Mouse (Mus musculus) adrenal gland, postnatal 14 days (tissue): ENCODE results near the gene Pramel6. TPM values are rescaled to one million over a fixed set of nuclear protein-coding genes. Genes with fewer than 3 reads are reported as not detected.
"Not testable (repeated sequence)": the region's sequence is repeated elsewhere in the genome, so short reads cannot be mapped to it uniquely, and the experiment has no call there.

Experiments used
- DNase-seq: peaks from one replicate; pipeline ENCODE4 v3.0.0; 2021; ENCODE audit warnings: mixed read lengths
- long read RNA-seq, 2 experiments: library from polyadenylated mRNA; stranded (forward); transcript quantifications; one replicate each; pipeline ENCODE4 v2.0.0; 2021
- total RNA-seq: library from RNA; stranded (reverse); gene quantifications from 2 replicates; pipeline ENCODE4 v1.2.3, GENCODE M21; 2021

Gene Pramel6
- total RNA-seq, result not detected in 2 replicates
- long read RNA-seq, experiment 1, result 0 reads
- long read RNA-seq, experiment 2, result 0 reads

- no peak for DNase-seq
Measured at GRCm38 (mm10) chr2:87506265-87506664, at the start of gene Pramel6. Gene Pramel6 (plus strand): TSS chr2:87506565.

GRCm38 (mm10) chr2:87461769-87462168 lies 44.6 kb upstream of the Pramel6 start:
- no peak for DNase-seq

GRCm38 (mm10) chr2:87480207-87480606 lies 26.2 kb upstream of the Pramel6 start:
- DNase-seq, result no peak

- no peak for DNase-seq
Measured at GRCm38 (mm10) chr2:87481158-87481557, 25.2 kb upstream of the Pramel6 start.

- DNase-seq, result no peak
Measured at GRCm38 (mm10) chr2:87482276-87482675, 24.1 kb upstream of the Pramel6 start.

- not testable (repeated sequence) for DNase-seq
Measured at GRCm38 (mm10) chr2:87496993-87497392, 9.4 kb upstream of the Pramel6 start, which contains the start of gene Pramel7. Gene Pramel7 (minus strand): TSS chr2:87497093.

GRCm38 (mm10) chr2:87515046-87515445 lies 8.7 kb downstream of the Pramel6 start:
- no peak for DNase-seq

GRCm38 (mm10) chr2:87515457-87516060 lies 9.2 kb downstream of the Pramel6 start:
- no peak for DNase-seq

GRCm38 (mm10) chr2:87516581-87516980 lies 10.2 kb downstream of the Pramel6 start:
- no peak for DNase-seq

GRCm38 (mm10) chr2:87520651-87521050 lies 14.3 kb downstream of the Pramel6 start:
- no peak for DNase-seq

GRCm38 (mm10) chr2:87525899-87526616 lies 19.7 kb downstream of the Pramel6 start:
- DNase-seq, result not testable (repeated sequence)

GRCm38 (mm10) chr2:87531496-87531895 lies 25.1 kb downstream of the Pramel6 start, which contains the start of gene Olfr153:
Gene Olfr153 (plus strand): TSS chr2:87531796.
- no peak for DNase-seq

GRCm38 (mm10) chr2:87534826-87535225 lies 28.5 kb downstream of the Pramel6 start:
- DNase-seq, result no peak

- no peak for DNase-seq
Measured at GRCm38 (mm10) chr2:87545442-87545841, 39.1 kb downstream of the Pramel6 start, which contains the start of gene Olfr1128. Gene Olfr1128 (minus strand): TSS chr2:87545542.

Other genes starting within 250 kb of the Pramel6 start
- gene Olfr1116, start 239.0 kb upstream of the Pramel6 start, total RNA-seq, result not detected in 2 replicates
- not detected in 2 replicates for gene Olfr1118, start 199.0 kb upstream of the Pramel6 start, total RNA-seq
- gene Olfr1120, start 151.8 kb upstream of the Pramel6 start, total RNA-seq, result not detected in 2 replicates
- not detected in 2 replicates for gene Olfr1121, start 136.7 kb upstream of the Pramel6 start, total RNA-seq
- gene Olfr1122, start 120.7 kb upstream of the Pramel6 start, total RNA-seq, result not detected in 2 replicates
- not detected in 2 replicates for gene Olfr1123, start 89.9 kb upstream of the Pramel6 start, total RNA-seq
- not detected in 2 replicates for gene Olfr1124, start 76.3 kb upstream of the Pramel6 start, total RNA-seq
- not detected in 2 replicates for gene Olfr1126, start 52.6 kb upstream of the Pramel6 start, total RNA-seq
- gene Pramel7, start 9.5 kb upstream of the Pramel6 start, total RNA-seq, result not detected in 2 replicates
- gene Olfr153, start 25.2 kb downstream of the Pramel6 start, total RNA-seq, result not detected in 2 replicates
- gene Olfr1128, start 39.0 kb downstream of the Pramel6 start, total RNA-seq, result not detected in 2 replicates
- not detected in 2 replicates for gene Olfr1129, start 67.3 kb downstream of the Pramel6 start, total RNA-seq
- gene Olfr1130, start 99.6 kb downstream of the Pramel6 start, total RNA-seq, result not detected in 2 replicates
- not detected in 2 replicates for gene Olfr1131, start 120.5 kb downstream of the Pramel6 start, total RNA-seq
- not detected in 2 replicates for gene Olfr1132, start 131.0 kb downstream of the Pramel6 start, total RNA-seq
- not detected in 2 replicates for gene Olfr1133, start 140.8 kb downstream of the Pramel6 start, total RNA-seq
- not detected in 2 replicates for gene Olfr1134, start 151.9 kb downstream of the Pramel6 start, total RNA-seq
- not detected in 2 replicates for gene Olfr1135, start 167.1 kb downstream of the Pramel6 start, total RNA-seq
- gene Olfr1136, start 187.4 kb downstream of the Pramel6 start, total RNA-seq, result not detected in 2 replicates
- gene Olfr1137, start 206.6 kb downstream of the Pramel6 start, total RNA-seq, result not detected in 2 replicates
- gene Olfr1138, start 233.4 kb downstream of the Pramel6 start, total RNA-seq, result not detected in 2 replicates
- gene Olfr1140, start 237.2 kb downstream of the Pramel6 start, total RNA-seq, result not detected in 2 replicates
- not detected in 2 replicates for gene Olfr1141, start 247.4 kb downstream of the Pramel6 start, total RNA-seq